Mouse (Mus musculus): ENCODE data around the gene Fam219a.

Fam219a gene

DNA sequence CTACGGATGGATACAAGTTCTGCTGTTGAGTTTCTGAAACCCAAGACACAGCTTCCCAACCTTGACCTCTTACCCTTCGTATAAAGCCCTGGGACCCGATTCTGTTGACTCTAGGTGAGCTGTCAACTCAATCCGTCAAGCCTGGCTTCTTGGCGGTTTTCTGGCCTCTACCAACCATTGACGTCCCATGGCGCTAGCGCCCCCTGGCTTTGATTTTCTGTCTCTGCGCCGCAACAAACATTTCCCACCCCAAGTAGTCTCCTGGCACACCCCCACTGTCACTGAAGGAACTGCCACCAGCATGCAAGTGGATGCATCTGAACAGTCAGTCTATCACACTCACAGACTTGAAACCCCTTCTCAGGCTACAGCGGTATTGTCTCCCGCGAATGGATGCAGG lies 63.2 kb downstream of the Fam219a start:
- DNase-seq (ENCODE audit: low spot score in 2 of 2): peak; percentile 18 to 69

DNA sequence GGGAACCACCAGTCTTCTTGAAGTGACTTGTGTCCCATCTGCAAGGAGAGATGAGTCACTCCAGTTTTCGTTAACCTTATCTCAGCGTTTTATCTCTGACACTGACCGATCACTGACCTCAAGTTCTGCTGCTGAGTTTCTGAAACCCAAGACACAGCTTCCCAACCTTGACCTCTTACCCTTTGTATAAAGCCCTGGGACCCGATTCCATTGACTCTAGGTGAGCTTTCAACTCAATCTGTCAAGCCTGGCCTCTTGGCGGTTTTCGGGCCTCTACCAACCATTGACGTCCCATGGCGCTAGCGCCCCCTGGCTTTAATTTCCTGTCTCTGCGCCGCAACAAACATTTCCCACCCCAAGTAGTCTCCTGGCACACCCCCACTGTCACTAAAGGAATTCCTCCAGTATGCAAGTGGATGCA lies 64.2 kb downstream of the Fam219a start:
- DNase-seq (ENCODE audit: low spot score in 2 of 2): peak in 1 of 2 experiments; percentile 39

GRCm38 (mm10) chr4:41504325-41504724 lies 65.0 kb downstream of the Fam219a start:
- DNase-seq (ENCODE audit: low spot score in 2 of 2): no peak

GRCm38 (mm10) chr4:41502986-41503412 lies 66.3 kb downstream of the Fam219a start, which contains the start of gene AI464131:
TSS of gene AI464131 (minus strand) at chr4:41503076.
- peak; percentile 47 to 87 for DNase-seq (ENCODE audit: low spot score in 2 of 2)

DNA sequence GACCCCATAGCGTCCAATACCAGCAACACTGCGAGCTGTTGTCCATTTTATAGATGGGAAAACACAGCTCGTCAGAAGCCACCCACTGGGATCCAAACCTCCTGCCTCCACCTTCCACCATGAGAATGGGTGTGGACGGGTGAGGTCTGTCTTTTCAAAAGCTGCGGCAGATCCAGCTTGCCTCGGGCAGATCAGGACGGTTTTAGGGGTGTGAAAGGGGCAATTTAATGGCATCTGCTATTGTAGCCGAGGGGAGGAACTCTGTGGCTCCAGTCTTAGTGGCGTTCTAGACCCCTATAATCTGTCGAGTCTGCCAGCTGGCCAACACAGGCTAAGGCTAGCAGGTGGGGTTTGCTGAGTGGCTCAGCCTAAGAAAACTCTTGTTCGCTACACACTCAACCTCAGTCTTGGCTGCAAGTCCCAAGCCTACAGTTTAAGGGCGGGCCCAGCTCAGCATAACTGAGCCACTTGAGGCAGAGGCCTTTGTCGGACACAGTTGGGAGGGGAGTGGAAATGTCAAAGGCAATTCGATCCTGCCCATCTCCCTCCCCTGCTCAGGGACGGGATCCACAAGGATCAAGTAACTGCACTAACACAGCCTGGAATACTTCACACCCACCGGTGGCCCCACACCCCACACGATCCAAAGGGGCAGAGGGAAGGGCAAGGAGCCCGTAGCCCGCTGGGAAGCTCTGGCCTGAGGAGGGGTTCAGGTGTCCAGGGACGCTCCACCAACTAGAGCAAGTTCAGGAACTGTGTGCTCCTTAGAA lies 67.0 kb downstream of the Fam219a start:
- no peak for DNase-seq (ENCODE audit: low spot score in 2 of 2)

- no peak for DNase-seq (ENCODE audit: low spot score in 2 of 2)
Observed at GRCm38 (mm10) chr4:41500787-41501186, 68.6 kb downstream of the Fam219a start.

- DNase-seq (ENCODE audit: low spot score in 2 of 2): no peak
Observed at GRCm38 (mm10) chr4:41499619-41500018, 69.7 kb downstream of the Fam219a start.

- DNase-seq (ENCODE audit: low spot score in 2 of 2): no peak
Observed at GRCm38 (mm10) chr4:41498921-41499391, 70.4 kb downstream of the Fam219a start.

- no peak for DNase-seq (ENCODE audit: low spot score in 2 of 2)
Observed at GRCm38 (mm10) chr4:41497995-41498845, 71.1 kb downstream of the Fam219a start.

DNA sequence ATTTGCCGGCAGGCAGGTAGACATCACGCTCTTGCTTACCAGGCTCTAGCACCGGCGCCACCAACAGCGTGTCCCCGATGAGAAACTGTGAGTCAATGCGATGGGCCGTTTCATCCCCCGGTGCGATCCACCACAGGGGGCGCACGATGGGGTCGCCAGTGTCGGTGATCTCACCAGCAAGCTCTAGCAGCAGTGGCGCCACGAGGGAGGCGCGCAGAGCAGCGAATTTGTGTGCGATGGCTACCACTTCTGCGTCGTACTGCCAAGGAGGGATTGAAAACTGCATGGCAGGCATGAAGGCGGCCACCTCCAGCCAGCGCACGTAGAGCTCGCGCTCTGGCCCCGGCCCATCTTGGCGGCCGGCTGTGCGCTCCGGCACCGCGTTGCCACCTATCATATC lies 71.8 kb downstream of the Fam219a start:
- peak in 1 of 2 experiments; percentile 51 for DNase-seq (ENCODE audit: low spot score in 2 of 2)

DNA sequence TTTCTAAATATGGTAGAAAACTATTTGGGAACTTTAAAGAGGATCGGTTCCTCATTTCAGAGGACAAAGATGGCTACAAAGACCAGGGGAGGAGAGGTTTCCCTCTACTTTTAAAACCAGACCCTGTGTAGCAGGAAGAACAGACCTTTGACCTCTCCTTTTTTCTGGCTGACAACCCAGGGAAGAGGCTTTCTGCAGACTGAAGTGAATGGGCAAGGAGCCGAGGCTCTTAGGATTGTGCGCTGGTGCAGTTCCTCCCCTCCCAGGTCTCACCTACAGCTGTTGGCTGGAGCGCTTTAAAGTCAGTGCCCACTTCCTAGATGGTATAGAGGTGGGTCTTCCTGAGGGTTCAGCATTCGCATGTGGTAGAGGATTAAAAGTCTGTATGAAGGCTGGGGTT lies 72.3 kb downstream of the Fam219a start:
- no peak for DNase-seq (ENCODE audit: low spot score in 2 of 2)

DNA sequence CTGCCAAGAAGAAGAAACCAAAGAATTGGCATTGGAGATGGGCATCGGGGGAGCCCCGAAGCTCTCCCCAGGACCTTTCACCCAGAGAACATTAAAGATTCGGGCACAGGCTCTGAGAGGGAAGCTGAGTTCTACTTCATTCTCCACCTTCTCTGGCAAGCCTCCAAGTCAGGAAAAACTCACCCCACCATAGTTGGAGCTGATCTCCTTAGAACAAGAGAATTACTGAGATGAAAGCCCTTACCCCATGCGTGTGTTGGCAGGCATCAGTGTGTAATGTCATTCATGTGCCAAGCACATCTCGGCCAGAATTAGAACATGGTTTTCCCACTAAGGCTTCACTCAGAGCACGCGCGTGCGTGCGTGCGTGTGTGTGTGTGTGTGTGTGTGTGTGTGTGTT lies 73.5 kb downstream of the Fam219a start:
- no peak for DNase-seq (ENCODE audit: low spot score in 2 of 2)

- DNase-seq (ENCODE audit: low spot score in 2 of 2): no peak
Observed at GRCm38 (mm10) chr4:41495076-41495475, 74.3 kb downstream of the Fam219a start.

- DNase-seq (ENCODE audit: low spot score in 2 of 2): no peak
Observed at GRCm38 (mm10) chr4:41494378-41494777, 75.0 kb downstream of the Fam219a start.

DNA sequence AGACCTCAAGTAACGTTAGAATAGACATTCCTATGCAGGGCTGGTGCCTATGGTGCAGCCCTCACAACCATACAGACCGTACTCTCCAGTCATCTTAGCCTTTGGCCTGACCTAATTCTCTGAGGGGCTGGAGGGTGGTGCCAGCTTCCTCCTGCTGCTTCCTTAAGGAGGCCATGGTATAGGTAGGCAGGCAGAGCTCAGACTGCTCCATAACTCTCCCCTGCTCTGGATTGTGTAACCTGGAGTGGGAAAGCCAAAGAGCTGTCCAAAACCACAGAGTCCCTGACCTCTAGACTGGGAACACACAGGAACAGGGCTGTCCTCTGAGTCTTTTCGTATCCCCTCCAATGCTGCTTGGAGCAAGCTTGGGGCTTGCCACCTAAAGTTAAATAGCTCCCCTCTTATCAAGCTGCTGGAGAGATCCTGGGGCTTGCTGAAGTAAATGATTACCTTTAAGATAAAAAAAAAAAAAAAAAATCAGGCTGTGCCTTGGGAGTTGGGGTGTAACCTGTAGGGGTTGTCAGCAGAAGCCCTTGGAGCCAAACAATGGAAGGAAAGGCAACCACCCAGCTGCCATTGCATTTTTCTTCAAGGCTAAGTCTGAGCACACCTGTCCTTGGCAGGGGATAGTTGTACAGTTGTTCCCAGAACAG lies 75.7 kb downstream of the Fam219a start:
- no peak for DNase-seq (ENCODE audit: low spot score in 2 of 2)

GRCm38 (mm10) chr4:41492951-41493350 lies 76.4 kb downstream of the Fam219a start:
- DNase-seq (ENCODE audit: low spot score in 2 of 2): no peak

- DNase-seq (ENCODE audit: low spot score in 2 of 2): no peak
Observed at GRCm38 (mm10) chr4:41481601-41482017, 87.7 kb downstream of the Fam219a start.

- DNase-seq (ENCODE audit: low spot score in 2 of 2): no peak
Observed at GRCm38 (mm10) chr4:41480254-41480653, 89.1 kb downstream of the Fam219a start.

DNA sequence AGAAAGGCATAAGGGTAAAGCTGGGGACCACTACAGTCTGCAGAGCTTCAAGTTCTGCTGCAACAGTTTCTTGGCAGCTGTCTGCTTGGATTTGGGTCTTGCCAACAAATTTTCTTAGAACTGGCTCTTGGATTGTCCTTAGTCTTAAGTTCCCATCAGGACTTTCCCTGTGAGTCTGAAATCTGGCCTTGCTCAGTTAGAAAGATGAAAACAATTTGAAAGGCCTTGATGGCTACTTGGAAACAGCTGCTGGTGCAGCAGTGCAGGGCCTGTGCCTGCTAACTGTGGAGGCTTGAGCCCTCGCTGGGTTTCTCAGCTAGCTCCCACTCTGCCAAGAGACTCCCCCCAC lies 89.9 kb downstream of the Fam219a start:
- no peak for DNase-seq (ENCODE audit: low spot score in 2 of 2)

GRCm38 (mm10) chr4:41478751-41479455 lies 90.4 kb downstream of the Fam219a start:
- no peak for DNase-seq (ENCODE audit: low spot score in 2 of 2)

- no peak for DNase-seq (ENCODE audit: low spot score in 2 of 2)
Observed at GRCm38 (mm10) chr4:41477648-41478160, 91.6 kb downstream of the Fam219a start.

Measured in spleen, postnatal 10 days (tissue).